Mouse (Mus musculus): ENCODE results near the gene Nutf2. TPM values are rescaled to one million over a fixed set of nuclear protein-coding genes. Genes with fewer than 3 reads are reported as not detected.

Gene Nutf2
- 8.1 and 9.1 TPM in 2 replicates for polyA plus RNA-seq (2012)

DNA sequence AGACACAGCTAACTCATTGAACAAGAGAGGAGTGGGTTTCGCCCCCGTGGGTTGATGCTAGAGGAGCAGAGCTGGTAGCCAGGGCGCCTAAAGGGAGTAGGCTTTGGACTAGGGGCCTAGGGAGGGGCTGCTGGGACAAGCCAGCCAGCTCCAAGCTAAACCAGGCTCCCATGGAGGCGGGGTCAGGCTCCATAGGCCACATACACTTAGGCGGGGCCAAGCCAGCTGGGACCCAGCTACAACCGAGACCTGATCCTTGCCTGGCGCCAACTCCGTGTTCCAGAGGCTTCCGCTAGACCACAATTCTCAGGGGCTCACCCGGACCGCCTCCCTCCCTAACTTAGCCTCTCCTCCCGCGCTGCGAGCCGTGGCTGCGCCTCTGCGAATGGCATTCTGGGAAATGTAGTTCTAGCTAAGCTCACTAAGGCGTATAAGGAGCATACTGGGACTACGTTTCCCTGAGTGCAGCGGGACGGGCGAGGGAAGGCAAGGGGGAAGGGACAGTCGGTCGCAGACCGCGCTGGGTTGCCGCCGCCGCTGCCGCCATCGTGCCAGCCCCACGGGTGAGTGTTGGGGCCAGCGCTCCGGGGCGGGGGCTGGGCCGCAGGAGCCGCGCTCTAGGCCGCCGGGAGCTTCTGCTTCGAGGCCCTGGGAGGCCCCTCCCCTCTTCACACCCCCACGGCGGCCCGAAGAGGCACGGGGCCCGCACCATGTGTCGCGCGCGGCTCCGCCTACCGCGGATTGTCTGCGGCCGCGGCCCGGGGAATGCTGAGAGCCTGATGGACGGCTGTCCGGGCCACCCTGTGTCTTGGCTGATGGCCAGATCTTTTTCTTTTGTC is at the start of gene Nutf2:
Gene Nutf2, plus strand, starts transcription at position 438 of the 839 bp plus-strand sequence.
- peaks cover 90% of the 10 kb centered on the region for H3K4me1 ChIP-seq (ENCODE audit: control insufficient read depth)
- H3K4me3 ChIP-seq (replicated peaks) = peak within 1 kb of the TSS; percentile 78
- H3K36me3 ChIP-seq (ENCODE audit: control insufficient read depth) = peaks cover 51% of the 10 kb centered on the region
- TF ChIP-seq GATA1 (IDR thresholded peaks at IDR 0.05; ENCODE audit: low read length) (no peak), TAL1 (IDR thresholded peaks at IDR 0.05; ENCODE audit: low read length) (no peak)
- H3K27me3 ChIP-seq (ENCODE audit: control insufficient read depth) = no peaks in the 10 kb centered on the region
- H3K9me3 ChIP-seq (ENCODE audit: control insufficient read depth, low read length) = no peaks in the 10 kb centered on the region

DNA sequence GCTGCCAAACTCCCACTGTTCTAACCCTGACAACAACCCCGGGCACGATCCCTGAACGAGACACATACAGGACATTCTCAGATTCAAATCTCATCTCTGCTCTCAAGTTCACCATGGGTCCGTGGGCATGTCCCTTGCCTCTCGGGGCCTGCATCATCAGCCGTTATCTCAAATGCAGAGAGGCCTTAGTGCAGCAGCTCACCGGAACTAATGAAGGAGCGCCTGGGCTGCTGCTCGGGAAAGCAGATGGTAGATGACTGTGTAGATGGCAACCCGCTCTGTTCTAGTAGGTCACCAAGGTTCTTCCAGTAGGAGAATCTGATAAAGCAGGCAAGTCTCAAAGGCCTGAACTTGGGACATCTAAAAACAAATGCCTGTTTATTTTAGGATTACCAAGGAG is 49.3 kb upstream of the Nutf2 start:
- peaks cover 98% of the 10 kb centered on the region for H3K36me3 ChIP-seq (ENCODE audit: control insufficient read depth)
- H3K4me1 ChIP-seq (ENCODE audit: control insufficient read depth) = peaks cover 93% of the 10 kb centered on the region
- H3K4me3 ChIP-seq (replicated peaks) = peak overlapping the region; percentile 45
- peak; percentile 44 for TF ChIP-seq GATA1 (IDR thresholded peaks at IDR 0.05; ENCODE audit: low read length)
- TF ChIP-seq TAL1 (IDR thresholded peaks at IDR 0.05; ENCODE audit: low read length) = no peak
- no peaks in the 10 kb centered on the region for H3K27me3 ChIP-seq (ENCODE audit: control insufficient read depth)
- no peaks in the 10 kb centered on the region for H3K9me3 ChIP-seq (ENCODE audit: control insufficient read depth, low read length)

DNA sequence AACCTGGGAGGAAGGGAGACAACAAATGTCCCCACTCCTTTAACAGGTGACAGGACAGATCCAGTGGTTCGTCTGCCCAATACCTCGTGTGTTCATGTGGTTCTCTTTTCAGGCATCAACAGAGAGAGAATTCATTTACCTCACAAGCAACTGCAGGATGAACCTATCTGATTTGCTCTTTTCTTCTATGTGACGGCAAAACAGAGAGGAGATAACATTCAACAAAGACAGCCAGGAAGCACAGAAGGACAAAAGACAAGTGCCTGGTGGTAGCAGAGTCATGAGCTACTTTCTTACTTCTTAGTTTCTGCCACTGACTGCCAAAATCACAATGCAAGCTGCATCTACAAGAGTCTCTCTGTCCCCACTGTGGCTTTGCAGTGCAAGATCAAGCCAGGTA is 48.8 kb upstream of the Nutf2 start:
- TF ChIP-seq GATA1 (IDR thresholded peaks at IDR 0.05; ENCODE audit: low read length) = no peak
- no peak for TF ChIP-seq TAL1 (IDR thresholded peaks at IDR 0.05; ENCODE audit: low read length)
- H3K27me3 ChIP-seq (ENCODE audit: control insufficient read depth) = no peaks in the 10 kb centered on the region
- no peaks in the 10 kb centered on the region for H3K9me3 ChIP-seq (ENCODE audit: control insufficient read depth, low read length)
- peaks cover 91% of the 10 kb centered on the region for H3K4me1 ChIP-seq (ENCODE audit: control insufficient read depth)
- H3K36me3 ChIP-seq (ENCODE audit: control insufficient read depth) = peaks cover 96% of the 10 kb centered on the region
- peak overlapping the region; percentile 45 for H3K4me3 ChIP-seq (replicated peaks)

DNA sequence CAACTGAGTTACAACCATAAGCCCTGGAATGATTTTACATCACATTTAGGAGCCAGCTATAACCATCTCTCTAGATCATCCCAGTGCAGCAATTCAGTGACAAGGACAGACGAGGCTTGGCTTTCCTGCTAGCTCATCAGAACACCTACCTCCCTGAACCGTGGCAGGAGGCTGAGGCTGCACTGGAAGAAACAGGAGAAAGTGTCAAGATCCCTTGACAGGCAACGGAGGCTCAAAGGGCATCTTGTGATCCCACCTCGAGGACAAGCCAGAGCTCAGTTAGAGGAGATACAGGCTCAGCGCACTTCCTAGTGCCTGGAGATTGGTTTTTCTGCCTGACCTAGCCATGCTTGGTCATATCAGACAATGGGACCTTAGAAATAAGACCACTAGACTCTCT is 47.9 kb upstream of the Nutf2 start:
- Histone ChIP-seq H3K36me3 (ENCODE audit: control insufficient read depth) (peaks cover 96% of the 10 kb centered on the region), H3K9me3 (ENCODE audit: control insufficient read depth, low read length) (no peaks in the 10 kb centered on the region), H3K4me1 (ENCODE audit: control insufficient read depth) (peaks cover 90% of the 10 kb centered on the region), H3K4me3 (replicated peaks) (peak overlapping the region; percentile 45), H3K27me3 (ENCODE audit: control insufficient read depth) (no peaks in the 10 kb centered on the region)
- TF ChIP-seq GATA1 (IDR thresholded peaks at IDR 0.05; ENCODE audit: low read length) (no peak), TAL1 (IDR thresholded peaks at IDR 0.05; ENCODE audit: low read length) (no peak)

DNA sequence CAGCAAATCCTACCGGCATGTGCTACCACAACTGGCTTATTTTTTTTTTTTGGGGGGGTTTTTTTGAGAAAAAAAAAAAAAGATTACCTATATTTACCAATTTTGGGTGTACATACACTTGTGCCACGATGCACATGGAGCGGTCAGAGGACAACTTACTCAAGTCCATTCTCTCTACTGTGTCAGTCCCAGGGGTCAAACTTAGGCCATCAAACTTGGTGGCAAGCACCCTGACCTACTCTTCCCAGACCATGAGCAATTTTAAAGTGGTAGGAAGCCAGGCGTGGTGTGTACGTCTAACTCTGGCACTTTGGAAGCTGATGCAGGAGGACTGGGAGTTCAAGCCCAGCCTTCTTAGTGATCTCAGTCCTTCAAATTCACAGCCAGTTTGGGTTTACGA is 47.1 kb upstream of the Nutf2 start:
- no peak for TF ChIP-seq TAL1 (IDR thresholded peaks at IDR 0.05; ENCODE audit: low read length)
- no peak for TF ChIP-seq GATA1 (IDR thresholded peaks at IDR 0.05; ENCODE audit: low read length)
- Histone ChIP-seq H3K4me3 (replicated peaks) (peak overlapping the region; percentile 34), H3K36me3 (ENCODE audit: control insufficient read depth) (peaks cover 96% of the 10 kb centered on the region), H3K27me3 (ENCODE audit: control insufficient read depth) (no peaks in the 10 kb centered on the region), H3K4me1 (ENCODE audit: control insufficient read depth) (peaks cover 90% of the 10 kb centered on the region), H3K9me3 (ENCODE audit: control insufficient read depth, low read length) (no peaks in the 10 kb centered on the region)

GRCm38 (mm10) chr8:105819659-105820058 is 40.7 kb upstream of the Nutf2 start:
- Histone ChIP-seq H3K36me3 (ENCODE audit: control insufficient read depth) (peaks cover 97% of the 10 kb centered on the region), H3K27me3 (ENCODE audit: control insufficient read depth) (no peaks in the 10 kb centered on the region; the same call in 1 of the 2 replicates), H3K9me3 (ENCODE audit: control insufficient read depth, low read length) (peaks cover 10% of the 10 kb centered on the region), H3K4me3 (replicated peaks) (peak overlapping the region; percentile 87), H3K4me1 (ENCODE audit: control insufficient read depth) (peaks cover 87% of the 10 kb centered on the region)
- TF ChIP-seq TAL1 (IDR thresholded peaks at IDR 0.05; ENCODE audit: low read length) (no peak), GATA1 (IDR thresholded peaks at IDR 0.05; ENCODE audit: low read length) (no peak)

DNA sequence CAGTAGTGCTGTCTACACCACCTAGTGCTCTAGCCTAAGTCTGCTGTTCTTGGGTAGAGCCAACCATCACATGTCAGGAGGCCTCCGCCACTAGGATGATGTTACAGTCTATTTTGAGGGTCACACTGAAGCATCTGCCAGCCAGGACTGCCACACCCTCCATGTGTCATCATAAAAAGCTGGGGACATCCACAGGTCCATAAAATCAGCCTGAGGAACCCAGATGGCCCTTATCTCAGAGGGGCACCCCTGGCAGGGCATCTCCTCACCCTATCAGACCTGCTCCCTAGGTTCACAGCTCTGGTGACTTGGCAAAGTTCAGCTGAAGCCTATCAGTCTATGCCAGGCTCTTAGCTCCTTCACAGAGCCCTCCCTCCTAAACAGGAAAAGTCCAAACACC is 39.5 kb upstream of the Nutf2 start:
- H3K36me3 ChIP-seq (ENCODE audit: control insufficient read depth) = peaks cover 97% of the 10 kb centered on the region
- peak overlapping the region; percentile 87 for H3K4me3 ChIP-seq (replicated peaks)
- peaks cover 87% of the 10 kb centered on the region for H3K4me1 ChIP-seq (ENCODE audit: control insufficient read depth)

GRCm38 (mm10) chr8:105825506-105825905 is 34.9 kb upstream of the Nutf2 start:
- Histone ChIP-seq H3K27me3 (ENCODE audit: control insufficient read depth) (no peaks in the 10 kb centered on the region; the same call in 1 of the 2 replicates), H3K36me3 (ENCODE audit: control insufficient read depth) (peaks cover 82% of the 10 kb centered on the region), H3K9me3 (ENCODE audit: control insufficient read depth, low read length) (peaks cover 10% of the 10 kb centered on the region), H3K4me1 (ENCODE audit: control insufficient read depth) (peaks cover 77% of the 10 kb centered on the region), H3K4me3 (replicated peaks) (peak overlapping the region; percentile 87)
- TF ChIP-seq GATA1 (IDR thresholded peaks at IDR 0.05; ENCODE audit: low read length) (no peak), TAL1 (IDR thresholded peaks at IDR 0.05; ENCODE audit: low read length) (no peak)

More for the DNA sequence above, 39.5 kb upstream of the Nutf2 start:
- TF ChIP-seq GATA1 (IDR thresholded peaks at IDR 0.05; ENCODE audit: low read length) (peak; percentile 100), TAL1 (IDR thresholded peaks at IDR 0.05; ENCODE audit: low read length) (peak; percentile 99)
- Histone ChIP-seq H3K9me3 (ENCODE audit: control insufficient read depth, low read length) (peaks cover 10% of the 10 kb centered on the region), H3K27me3 (ENCODE audit: control insufficient read depth) (no peaks in the 10 kb centered on the region; the same call in 1 of the 2 replicates)

GRCm38 (mm10) chr8:105826379-105826778 is 34.0 kb upstream of the Nutf2 start:
- Histone ChIP-seq H3K27me3 (ENCODE audit: control insufficient read depth) (no peaks in the 10 kb centered on the region; the same call in 1 of the 2 replicates), H3K4me1 (ENCODE audit: control insufficient read depth) (peaks cover 78% of the 10 kb centered on the region), H3K4me3 (replicated peaks) (peak overlapping the region; percentile 87), H3K9me3 (ENCODE audit: control insufficient read depth, low read length) (peaks cover 10% of the 10 kb centered on the region), H3K36me3 (ENCODE audit: control insufficient read depth) (peaks cover 82% of the 10 kb centered on the region)
- TF ChIP-seq GATA1 (IDR thresholded peaks at IDR 0.05; ENCODE audit: low read length) (no peak), TAL1 (IDR thresholded peaks at IDR 0.05; ENCODE audit: low read length) (no peak)

Measured in erythroblast, embryonic 14.5 days (primary cell).